Mouse (Mus musculus) B cell, adult 67 days (primary cell): ENCODE results near the gene Ap2m1. TPM values are rescaled to one million over a fixed set of nuclear protein-coding genes. Genes with fewer than 3 reads are reported as not detected.

ENCODE experiments used
- total RNA-seq, 2 experiments: library from RNA; stranded (reverse); gene quantifications; 4 replicates each; pipeline ENCODE4 v1.2.4; 2023

The Ap2m1 gene
- 100 to 1,000 TPM; 196 to 208 TPM for total RNA-seq

GRCm38 (mm10) chr16:20535296-20536080, at the start of gene Ap2m1:
Gene Ap2m1 (plus strand): TSS chr16:20535478.

DNA sequence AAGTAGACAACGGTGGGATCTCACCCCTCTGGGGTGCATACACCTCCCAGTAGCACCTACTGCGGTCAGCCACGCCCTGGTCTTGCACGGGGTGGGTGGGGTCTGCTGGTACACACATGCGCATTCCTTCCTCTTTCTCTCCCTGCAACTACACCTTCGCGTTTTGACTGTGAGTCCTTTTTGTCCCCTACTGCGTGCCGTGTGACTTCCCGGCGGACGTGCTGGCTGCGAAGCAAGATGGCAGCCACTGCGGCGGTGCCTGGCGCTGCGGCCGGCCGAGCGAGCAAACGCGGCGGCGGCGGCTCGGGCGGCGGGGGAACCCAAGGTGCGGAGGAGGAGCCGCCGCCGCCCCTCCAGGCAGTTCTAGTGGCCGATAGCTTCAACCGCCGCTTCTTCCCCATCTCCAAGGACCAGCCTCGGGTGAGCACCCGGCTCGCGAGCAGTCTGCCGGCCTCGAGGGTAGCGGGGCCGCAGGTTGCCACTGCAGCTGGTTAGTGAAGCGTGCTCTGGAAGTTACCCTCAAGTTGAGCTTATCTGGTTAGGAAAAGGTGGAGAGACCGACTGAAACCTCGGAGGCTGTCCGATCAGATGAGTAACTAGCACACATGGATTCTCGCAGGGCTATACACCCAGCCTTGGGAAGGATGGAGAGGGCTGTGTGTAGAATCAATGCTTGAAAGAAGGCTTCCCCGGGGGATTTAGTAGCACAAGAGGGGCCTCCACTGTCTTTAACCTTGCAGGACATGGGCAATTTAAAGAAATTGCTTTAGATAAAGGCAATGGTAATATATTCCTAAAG, 36.4 kb upstream of the Ap2m1 start, which contains the start of gene Eif2b5:
Eif2b5 (plus strand) TSS at position 141 of the 799 bp plus-strand sequence.

GRCm38 (mm10) chr16:20516726-20517201, 18.5 kb upstream of the Ap2m1 start, which contains the start of gene Dvl3:
Gene Dvl3 (plus strand): TSS chr16:20516982.

GRCm38 (mm10) chr16:20548096-20548948, 13.0 kb downstream of the Ap2m1 start, which contains the start of gene Abcf3:
Gene Abcf3 (plus strand): TSS chr16:20548577.

DNA sequence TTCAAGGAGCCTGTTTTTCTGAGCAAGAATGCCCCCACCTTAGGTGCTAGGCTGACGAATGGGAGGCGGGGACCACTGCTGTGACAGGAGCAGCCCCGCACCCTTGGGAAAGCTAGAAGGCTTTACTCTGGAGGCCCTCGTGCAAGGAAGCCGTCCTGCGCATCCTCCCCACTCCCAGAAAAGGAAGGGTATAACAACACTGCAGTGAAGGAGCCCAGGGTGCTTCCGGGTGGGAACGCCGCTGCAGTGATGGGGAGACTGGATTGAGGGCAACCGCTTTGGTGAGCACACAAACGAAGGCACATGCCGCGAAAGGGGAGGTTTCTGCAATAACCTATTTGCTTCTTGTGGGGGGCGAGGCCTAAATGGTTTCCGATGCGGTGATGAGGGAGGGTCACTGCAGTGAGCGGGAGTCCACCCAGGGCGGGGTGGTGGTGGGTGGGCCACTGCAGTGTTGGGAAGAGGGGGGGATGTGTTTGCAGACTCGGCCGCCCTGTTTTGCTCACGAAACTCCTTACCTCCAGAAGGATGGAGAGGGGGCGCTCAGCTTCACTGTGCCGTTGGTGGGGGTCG, 54.2 kb downstream of the Ap2m1 start, which contains the start of gene Vwa5b2:
Vwa5b2 (plus strand) TSS at position 106 of the 573 bp plus-strand sequence.

Other genes starting within 250 kb of the Ap2m1 start
- 10 to 100 TPM; 65.9 to 79.3 TPM for gene Parl, start 233.1 kb upstream of the Ap2m1 start, total RNA-seq
- not detected for gene Cyp2ab1, start 210.1 kb upstream of the Ap2m1 start, total RNA-seq
- gene Abcc5, start 109.1 kb upstream of the Ap2m1 start, total RNA-seq: 10 to 100 TPM; 26.9 to 35.2 TPM
- 10 to 100 TPM; 45.2 to 48.4 TPM for gene Eif2b5, start 36.7 kb upstream of the Ap2m1 start, total RNA-seq
- 10 to 100 TPM; 44.6 to 48.6 TPM for gene Dvl3, start 18.5 kb upstream of the Ap2m1 start, total RNA-seq
- 100 to 1,000 TPM; 121 to 127 TPM for gene Abcf3, start 13.1 kb downstream of the Ap2m1 start, total RNA-seq
- under 1 TPM in 1 of 2 experiments, not detected in 1; 0.27 TPM for gene Vwa5b2, start 54.0 kb downstream of the Ap2m1 start, total RNA-seq
- gene Eef1akmt4, start 76.1 kb downstream of the Ap2m1 start, total RNA-seq: 1 to 10 TPM; 3.9 to 4.0 TPM
- gene Gm49333, start 76.1 kb downstream of the Ap2m1 start, total RNA-seq: not detected
- gene Alg3, start 76.3 kb downstream of the Ap2m1 start, total RNA-seq: 10 to 100 TPM; 10.9 to 13.9 TPM
- not detected for gene Camk2n2, start 85.8 kb downstream of the Ap2m1 start, total RNA-seq
- not detected for gene Ece2, start 94.3 kb downstream of the Ap2m1 start, total RNA-seq
- 100 to 1,000 TPM; 113 to 130 TPM for gene Psmd2, start 116.2 kb downstream of the Ap2m1 start, total RNA-seq
- 100 to 1,000 TPM; 321 to 333 TPM for gene Eif4g1, start 132.8 kb downstream of the Ap2m1 start, total RNA-seq
- gene Fam131a, start 157.8 kb downstream of the Ap2m1 start, total RNA-seq: 1 to 10 TPM; 1.2 to 4.0 TPM
- gene Polr2h, start 182.2 kb downstream of the Ap2m1 start, total RNA-seq: 10 to 100 TPM; 12.8 to 16.9 TPM
- gene Clcn2, start 182.3 kb downstream of the Ap2m1 start, total RNA-seq: 1 to 10 TPM; 3.5 to 3.9 TPM
- gene Chrd, start 197.6 kb downstream of the Ap2m1 start, total RNA-seq: not detected
- not detected for gene Thpo, start 199.0 kb downstream of the Ap2m1 start, total RNA-seq